Mouse (Mus musculus) myocyte (in vitro differentiated cells): ENCODE measurements around the gene Ica1. TPM values are rescaled to one million over a fixed set of nuclear protein-coding genes. Genes with fewer than 3 reads are reported as not detected.

Source experiments
- H3K27me3 ChIP-seq: one replicate; pipeline ENCODE4 v1.6.1; 2011; ENCODE audit not compliant: control insufficient read depth, insufficient read depth, insufficient read length
- H3K36me3 ChIP-seq: one replicate; pipeline ENCODE4 v1.6.1; 2011; ENCODE audit not compliant: control insufficient read depth, insufficient read depth
- H3K4me2 ChIP-seq: one replicate; pipeline ENCODE4 v1.6.1; 2011; ENCODE audit warnings: low read depth, control low read depth
- H3K4me3 ChIP-seq: one replicate; pipeline ENCODE4 v1.5.1; 2011; ENCODE audit warnings: mild to moderate bottlenecking, control low read depth, moderate library complexity
- H3K79me2 ChIP-seq: one replicate; pipeline ENCODE4 v1.6.1; 2011; ENCODE audit not compliant: control insufficient read depth, insufficient read depth
- H3ac ChIP-seq: one replicate; pipeline ENCODE4 v1.6.1; 2011; ENCODE audit not compliant: control insufficient read depth, insufficient read length
- CEBPB ChIP-seq: IDR thresholded peaks from 2 replicates; pipeline ENCODE4 v1.6.1; 2011; ENCODE audit warnings: mild to moderate bottlenecking, moderate library complexity; ENCODE audit not compliant: poor library complexity, insufficient read depth, severe bottlenecking
- E2F4 ChIP-seq: IDR thresholded peaks from one replicate; pipeline ENCODE4 v1.6.1; 2011; ENCODE audit warnings: mild to moderate bottlenecking, control low read depth, moderate library complexity; ENCODE audit not compliant: insufficient read depth
- MAX ChIP-seq: IDR thresholded peaks from one replicate; pipeline ENCODE4 v1.6.1; 2011; ENCODE audit warnings: low read depth, mild to moderate bottlenecking, control low read depth
- MYOD1 ChIP-seq, 3 experiments: IDR thresholded peaks; one replicate each; pipeline ENCODE4 v1.6.1; 2011; ENCODE audit warnings: control low read depth in 2 of 3, low read depth in 2 of 3, mild to moderate bottlenecking in 2 of 3, moderate library complexity in 1 of 3; ENCODE audit not compliant: insufficient read length in 2 of 3, control insufficient read depth in 1 of 3
- MYOG ChIP-seq, 3 experiments: IDR thresholded peaks; one replicate each; pipeline ENCODE4 v1.6.1; 2011; ENCODE audit warnings: control low read depth in 2 of 3, low read depth in 2 of 3, mild to moderate bottlenecking in 2 of 3; ENCODE audit not compliant: insufficient read length in 2 of 3, control insufficient read depth in 1 of 3, insufficient read depth in 1 of 3
- POLR2A ChIP-seq: IDR thresholded peaks from one replicate; pipeline ENCODE4 v1.6.1; 2011; ENCODE audit warnings: low read depth, mild to moderate bottlenecking, control low read depth, moderate library complexity; ENCODE audit not compliant: insufficient read length
- POLR2AphosphoS2 ChIP-seq: IDR thresholded peaks from one replicate; pipeline ENCODE4 v1.6.1; 2011; ENCODE audit warnings: low read depth, control low read depth; ENCODE audit not compliant: insufficient read length
- REST ChIP-seq: IDR thresholded peaks from one replicate; pipeline ENCODE4 v1.6.1; 2011; ENCODE audit warnings: mild to moderate bottlenecking, control low read depth, moderate library complexity; ENCODE audit not compliant: insufficient read depth, insufficient read length
- SRF ChIP-seq: IDR thresholded peaks from one replicate; pipeline ENCODE4 v1.6.1; 2011; ENCODE audit warnings: low read depth; ENCODE audit not compliant: control insufficient read depth, insufficient read length
- TCF12 ChIP-seq: IDR thresholded peaks from one replicate; pipeline ENCODE4 v1.6.1; 2011; ENCODE audit warnings: mild to moderate bottlenecking, control low read depth; ENCODE audit not compliant: poor library complexity, insufficient read depth, severe bottlenecking
- TCF3 ChIP-seq: IDR thresholded peaks from one replicate; pipeline ENCODE4 v1.6.1; 2011; ENCODE audit warnings: low read depth, control low read depth; ENCODE audit not compliant: insufficient read length
- USF1 ChIP-seq: IDR thresholded peaks from one replicate; pipeline ENCODE4 v1.6.1; 2011; ENCODE audit warnings: low read depth, mild to moderate bottlenecking, control low read depth, moderate library complexity
- polyA plus RNA-seq: library from polyadenylated mRNA; unstranded; fragments of >200 nt; fragmentation: generic; extraction: Trizol; gene quantifications from one replicate; pipeline ENCODE4 v1.2.1, GENCODE M21; 2012; ENCODE audit warnings: missing spikeins

The Ica1 gene
- polyA plus RNA-seq, 1 experiment, result 6.0 TPM

DNA sequence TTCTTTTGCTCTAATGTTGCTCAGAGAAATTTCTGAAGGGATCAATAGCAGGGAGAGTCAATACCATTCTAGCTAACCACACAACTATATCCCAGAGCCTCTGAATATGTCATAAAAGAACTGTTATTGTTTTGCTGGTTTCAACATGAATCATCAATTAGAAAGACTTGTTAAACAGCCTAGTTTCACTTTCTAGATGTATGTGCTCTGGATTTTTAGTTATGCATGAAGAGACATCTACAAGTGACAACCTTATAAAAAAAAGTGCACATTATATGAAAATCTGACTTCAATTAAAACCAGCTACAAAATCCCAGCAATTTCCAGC is 41.8 kb downstream of the Ica1 start:
- H3K4me2 ChIP-seq, result no peak overlapping the region
- no peak overlapping the region for H3ac ChIP-seq

DNA sequence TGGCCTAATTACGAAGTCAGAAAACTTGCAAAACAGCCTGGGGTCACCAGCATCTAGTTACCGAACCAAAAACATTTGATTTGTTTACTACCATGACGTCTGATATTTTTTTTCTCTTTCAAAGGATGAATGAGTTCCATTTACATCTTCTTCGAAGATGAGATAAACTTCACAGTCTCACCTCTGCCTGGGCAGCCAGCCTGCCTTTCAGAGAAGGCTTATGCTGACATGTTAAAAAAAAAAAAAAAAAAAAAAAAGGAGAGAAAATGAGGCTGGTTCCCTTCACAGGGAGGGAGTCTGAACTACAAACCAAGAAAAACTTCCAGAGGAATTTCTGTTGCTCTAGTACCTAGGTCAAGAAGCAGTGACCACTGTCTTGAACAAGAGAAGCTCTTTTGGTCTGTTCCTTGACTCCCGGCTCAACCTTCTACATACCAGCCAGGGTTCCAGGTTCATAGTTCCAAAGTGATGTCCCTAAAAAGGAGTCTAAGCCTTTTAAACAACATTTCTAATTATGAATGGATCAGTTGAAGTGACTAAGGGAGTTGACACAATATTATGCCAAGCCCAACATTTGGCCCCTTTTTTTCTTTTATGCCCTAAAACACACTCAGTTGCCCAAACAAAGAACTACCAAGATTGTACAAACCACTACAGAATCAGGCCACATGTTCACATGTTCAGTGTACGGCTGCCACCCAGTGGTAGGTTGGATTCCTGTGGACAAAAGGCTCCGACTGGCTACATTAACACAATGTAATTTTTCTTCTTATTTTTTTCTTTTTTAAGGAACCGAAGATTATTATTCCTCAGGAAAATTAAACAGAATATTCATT is 42.4 kb downstream of the Ica1 start:
- TF ChIP-seq MYOG (IDR thresholded peaks at IDR 0.05; ENCODE audit: control insufficient read depth in 1 of 3, insufficient read depth in 1 of 3, insufficient read length in 2 of 3, low read depth in 2 of 3) (no peak), MAX (no peak), MYOD1 (IDR thresholded peaks at IDR 0.05; ENCODE audit: control insufficient read depth in 1 of 3, insufficient read length in 2 of 3, low read depth in 2 of 3) (no peak), POLR2A (no peak), USF1 (no peak), E2F4 (no peak), TCF12 (no peak), POLR2AphosphoS2 (no peak), REST (no peak), CEBPB (no peak), SRF (no peak), TCF3 (no peak)
- Histone ChIP-seq H3K4me3 (no peak overlapping the region), H3ac (no peak overlapping the region), H3K79me2 (no peaks in the 10 kb centered on the region), H3K36me3 (no peaks in the 10 kb centered on the region), H3K27me3 (no peaks in the 10 kb centered on the region), H3K4me2 (no peak overlapping the region)

More for the DNA sequence above, 41.8 kb downstream of the Ica1 start:
- Histone ChIP-seq H3K27me3 (no peaks in the 10 kb centered on the region), H3K36me3 (no peaks in the 10 kb centered on the region), H3K4me3 (no peak overlapping the region), H3K79me2 (no peaks in the 10 kb centered on the region)
- TF ChIP-seq USF1, result no peak

DNA sequence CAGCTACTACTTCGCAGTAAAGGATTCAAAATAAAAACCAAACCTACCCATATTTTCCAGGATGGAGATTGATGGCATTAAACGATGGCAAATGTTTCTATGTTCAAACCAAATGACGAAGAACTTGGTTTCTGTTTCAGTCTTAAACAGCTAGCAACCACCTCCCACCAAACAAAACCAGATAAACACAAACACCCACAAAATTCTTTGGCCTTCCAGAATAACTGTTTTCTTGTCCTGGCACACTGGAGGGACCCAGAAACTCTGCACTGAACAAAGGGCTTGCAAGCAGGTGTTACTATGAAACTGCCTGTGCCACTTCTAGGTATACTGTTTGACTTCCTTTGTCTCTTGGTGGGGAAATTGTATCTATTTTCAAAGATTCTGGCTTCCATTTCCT is 43.2 kb downstream of the Ica1 start:
- Histone ChIP-seq H3K27me3 (no peaks in the 10 kb centered on the region), H3K4me3 (no peak overlapping the region), H3K36me3 (no peaks in the 10 kb centered on the region), H3K79me2 (no peaks in the 10 kb centered on the region), H3K4me2 (no peak overlapping the region), H3ac (no peak overlapping the region)
- TF ChIP-seq POLR2A (no peak), USF1 (no peak), MYOG (IDR thresholded peaks at IDR 0.05; ENCODE audit: control insufficient read depth in 1 of 3, insufficient read depth in 1 of 3, insufficient read length in 2 of 3, low read depth in 2 of 3) (no peak), TCF3 (no peak), MYOD1 (IDR thresholded peaks at IDR 0.05; ENCODE audit: control insufficient read depth in 1 of 3, insufficient read length in 2 of 3, low read depth in 2 of 3) (no peak), REST (no peak), SRF (no peak), E2F4 (no peak), TCF12 (no peak), MAX (no peak), POLR2AphosphoS2 (no peak), CEBPB (no peak)

DNA sequence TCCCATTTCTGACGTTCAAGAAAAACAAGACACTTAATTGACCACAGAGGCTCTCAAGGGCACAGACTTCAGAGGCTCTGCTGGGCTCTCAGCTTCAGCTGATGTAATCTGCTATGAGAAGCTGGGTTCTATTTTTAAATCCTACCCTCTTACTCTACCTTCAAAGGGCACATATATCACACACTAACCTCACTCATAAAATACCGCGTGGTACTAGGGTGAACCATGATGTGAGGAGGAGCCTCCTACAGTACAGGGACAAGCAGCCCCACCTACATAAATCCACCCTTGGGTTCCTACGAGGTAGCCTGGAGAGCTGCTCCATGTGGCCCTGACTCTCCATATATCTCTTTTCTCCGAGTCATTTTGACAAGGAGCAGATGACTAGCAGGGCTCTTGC is 45.8 kb downstream of the Ica1 start:
- H3K79me2 ChIP-seq, result no peaks in the 10 kb centered on the region
- H3K4me3 ChIP-seq, result no peak overlapping the region
- H3K4me2 ChIP-seq, result no peak overlapping the region
- H3K36me3 ChIP-seq, result no peaks in the 10 kb centered on the region
- no peak overlapping the region for H3ac ChIP-seq
- no peaks in the 10 kb centered on the region for H3K27me3 ChIP-seq
- TF ChIP-seq USF1 (no peak), REST (no peak), MYOD1 (IDR thresholded peaks at IDR 0.05; ENCODE audit: control insufficient read depth in 1 of 3, insufficient read length in 2 of 3, low read depth in 2 of 3) (no peak), POLR2AphosphoS2 (no peak), MAX (no peak), POLR2A (no peak), MYOG (IDR thresholded peaks at IDR 0.05; ENCODE audit: control insufficient read depth in 1 of 3, insufficient read depth in 1 of 3, insufficient read length in 2 of 3, low read depth in 2 of 3) (no peak), E2F4 (no peak), TCF3 (no peak), SRF (no peak)

DNA sequence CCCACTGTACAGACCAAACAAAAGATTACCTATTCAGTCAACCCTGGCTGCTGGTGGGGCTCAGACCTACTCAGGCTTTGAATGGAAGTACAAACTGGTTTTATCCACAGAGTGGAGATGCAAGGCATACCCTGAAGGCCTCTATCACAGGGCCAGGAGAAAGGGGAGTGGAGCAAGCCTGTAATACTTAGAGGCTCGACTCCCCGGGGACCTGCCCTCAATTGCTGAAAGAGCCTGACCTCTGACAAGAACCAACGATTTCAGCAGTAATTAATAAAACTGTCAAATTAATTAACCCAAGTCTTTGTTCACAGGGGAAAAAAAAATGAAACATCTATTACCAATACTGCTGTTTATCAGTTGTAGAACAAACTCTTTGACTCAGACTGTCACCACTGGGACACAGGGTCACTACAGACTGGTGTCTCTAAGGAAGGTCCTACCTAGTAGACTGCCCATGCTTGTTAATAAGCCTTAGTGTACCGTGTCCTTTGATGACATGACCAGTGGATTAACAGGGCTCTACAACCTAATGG is 46.6 kb downstream of the Ica1 start:
- TF ChIP-seq TCF3, result no peak
- no peak for TF ChIP-seq MYOG (IDR thresholded peaks at IDR 0.05; ENCODE audit: control insufficient read depth in 1 of 3, insufficient read depth in 1 of 3, insufficient read length in 2 of 3, low read depth in 2 of 3)
- no peak for TF ChIP-seq MYOD1 (IDR thresholded peaks at IDR 0.05; ENCODE audit: control insufficient read depth in 1 of 3, insufficient read length in 2 of 3, low read depth in 2 of 3)
- TF ChIP-seq SRF, result no peak
- no peak for TF ChIP-seq CEBPB
- TF ChIP-seq POLR2AphosphoS2, result no peak
- no peak for TF ChIP-seq MAX
- TF ChIP-seq USF1, result no peak
- no peak for TF ChIP-seq E2F4
- TF ChIP-seq POLR2A, result no peak

More for the DNA sequence above, 46.6 kb downstream of the Ica1 start:
- Histone ChIP-seq H3K27me3 (no peaks in the 10 kb centered on the region), H3ac (no peak overlapping the region), H3K79me2 (no peaks in the 10 kb centered on the region), H3K36me3 (no peaks in the 10 kb centered on the region), H3K4me3 (no peak overlapping the region), H3K4me2 (no peak overlapping the region)
